Mouse (Mus musculus): ENCODE results near the gene Dynlrb2.

Gene Dynlrb2

DNA sequence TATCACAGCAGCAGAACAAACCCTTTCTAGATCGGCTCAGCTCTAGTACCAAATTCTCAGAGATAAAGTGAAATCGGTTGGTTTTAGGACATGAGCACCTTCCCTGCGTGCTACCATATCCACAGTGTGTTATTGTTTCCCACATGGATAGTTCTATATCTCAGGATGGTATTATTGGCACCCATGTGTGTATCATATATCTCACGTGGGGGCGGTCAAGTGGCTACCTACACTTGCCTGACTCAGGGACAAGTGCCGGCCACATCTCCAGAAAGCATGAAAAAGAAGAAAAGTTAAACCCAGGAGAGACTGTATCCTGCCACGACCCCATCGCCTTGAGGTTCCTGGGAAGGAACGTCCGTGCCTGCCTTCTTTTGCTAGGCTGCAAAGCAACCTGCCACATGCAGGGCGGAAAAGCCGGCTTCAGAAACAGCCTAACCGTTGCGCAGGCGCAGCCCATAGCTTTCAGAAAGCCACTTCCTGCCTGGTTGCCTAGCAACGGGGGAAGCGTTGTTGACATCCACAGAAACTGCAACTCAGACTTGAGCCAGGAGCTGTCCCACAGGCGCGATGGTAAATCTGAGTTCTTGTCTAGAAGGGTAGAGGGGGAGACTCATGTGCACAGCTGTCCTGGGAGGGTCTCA, at the start of gene Dynlrb2:
Dynlrb2 (plus strand) TSS at position 498 of the 644 bp plus-strand sequence.
- DNase-seq = peak; percentile 96

DNA sequence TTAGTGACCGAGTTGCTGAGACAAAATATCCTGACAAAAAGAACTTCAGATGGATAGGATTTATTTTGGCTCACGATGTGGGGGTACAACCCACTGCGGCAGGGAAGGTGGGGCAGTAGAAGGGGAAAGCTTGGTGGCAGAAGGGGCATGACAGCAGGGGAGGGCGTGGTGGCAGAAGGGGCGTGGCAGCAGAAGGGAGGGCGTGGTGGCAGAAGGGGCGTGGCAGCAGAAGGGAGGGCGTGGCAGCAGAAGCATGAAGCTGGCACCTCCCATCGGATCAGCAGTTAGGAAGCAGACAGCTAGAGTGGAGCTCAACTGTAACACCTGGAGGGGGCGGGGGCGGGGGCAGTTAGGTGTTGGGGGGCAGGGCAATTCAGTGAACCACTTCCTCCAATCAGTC, 46.2 kb upstream of the Dynlrb2 start:
- no peak for DNase-seq

DNA sequence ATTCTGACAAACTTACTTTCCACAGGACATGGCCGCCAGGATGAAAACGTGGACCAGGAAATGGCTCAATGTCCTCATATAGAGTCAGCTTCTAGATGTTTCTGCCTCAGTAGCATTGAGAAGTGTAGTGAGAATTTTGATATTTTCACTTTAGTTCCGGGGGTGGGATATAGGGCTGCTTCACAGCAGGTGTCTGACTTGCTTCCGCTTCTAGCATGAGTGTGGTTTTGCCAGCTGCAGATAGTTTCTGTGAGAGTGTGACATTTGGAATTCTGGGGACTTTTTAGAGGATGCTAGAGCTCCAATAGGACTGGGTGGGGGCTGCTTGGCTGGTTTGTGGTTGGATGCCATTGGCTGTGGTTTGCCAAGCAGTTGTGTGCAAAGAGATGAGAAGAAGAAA, 43.3 kb upstream of the Dynlrb2 start:
- no peak for DNase-seq

DNA sequence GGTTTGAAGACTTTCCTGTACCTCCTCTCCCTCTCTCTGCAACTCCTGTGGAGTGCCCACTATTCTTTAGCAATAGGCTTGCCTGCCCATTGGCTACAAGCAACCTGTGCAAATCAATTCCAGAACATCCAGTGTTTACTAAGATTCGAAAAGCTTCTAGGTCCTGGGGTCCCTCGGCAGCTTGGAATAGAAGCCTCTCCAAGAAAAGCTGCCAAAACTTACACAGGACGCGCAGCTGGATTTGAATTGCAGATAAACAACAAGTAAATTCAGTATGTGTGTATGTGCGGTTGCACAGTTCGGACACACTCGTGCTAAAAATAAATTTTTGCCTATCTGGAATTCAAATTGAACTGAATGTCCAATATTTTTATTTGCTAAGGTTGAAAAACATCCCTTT, 38.2 kb upstream of the Dynlrb2 start:
- DNase-seq = no peak

DNA sequence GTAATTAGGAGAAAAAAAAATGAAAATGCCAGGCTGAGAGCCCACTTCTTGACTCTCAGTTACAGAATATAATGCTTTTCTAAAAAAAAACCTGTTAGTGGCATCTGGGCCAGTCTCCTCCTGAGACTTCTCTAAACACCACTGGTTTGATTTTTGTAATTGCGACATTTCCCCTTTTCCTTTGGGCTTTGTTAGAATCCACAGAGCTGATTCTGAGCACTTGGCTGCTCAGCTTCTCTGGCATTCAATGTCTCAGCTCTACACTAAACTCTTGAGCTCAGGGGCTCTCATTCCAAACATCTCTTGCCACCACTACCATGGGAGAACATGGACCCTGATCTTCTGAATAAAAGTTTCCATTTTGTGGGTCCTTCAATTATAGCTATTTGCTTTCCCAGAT, 37.7 kb upstream of the Dynlrb2 start:
- DNase-seq = no peak

DNA sequence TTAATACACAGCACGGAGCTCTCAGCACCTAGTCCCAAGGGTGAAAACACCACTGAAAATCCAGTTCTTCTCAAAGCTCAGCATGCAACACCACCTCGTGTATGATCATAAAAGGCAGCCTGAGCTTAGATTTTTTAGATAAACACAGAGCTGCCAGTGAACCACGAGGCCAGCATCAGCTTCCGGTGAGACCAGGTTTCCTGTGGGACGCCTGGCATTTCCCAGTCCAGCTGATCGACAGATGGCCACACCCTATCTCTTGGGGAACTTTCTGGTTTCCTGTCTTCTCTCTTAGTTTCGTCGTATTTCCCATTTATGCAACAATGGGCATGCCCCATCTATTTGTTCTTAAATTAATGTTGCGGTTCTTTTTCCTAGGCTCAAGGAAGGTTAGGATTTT, 26.8 kb upstream of the Dynlrb2 start:
- no peak for DNase-seq

DNA sequence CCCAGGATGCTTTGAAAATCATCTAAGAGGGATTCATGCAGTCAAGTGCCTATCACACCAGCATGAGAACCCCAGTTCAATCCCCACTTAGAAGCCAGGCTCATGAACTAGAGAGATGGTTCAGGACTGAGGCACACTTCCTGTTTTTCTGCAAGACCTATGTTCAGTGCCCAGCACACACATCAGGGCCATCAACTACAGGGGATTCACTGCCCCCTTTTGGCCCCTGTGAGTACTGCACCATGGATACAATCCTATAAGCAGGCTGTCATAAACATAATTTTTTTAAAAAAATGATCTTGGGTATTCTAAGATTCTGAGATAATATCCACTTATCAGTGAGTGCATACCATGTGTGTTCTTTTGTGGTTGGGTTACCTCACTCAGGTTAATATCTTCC, 26.1 kb upstream of the Dynlrb2 start:
- DNase-seq = no peak

DNA sequence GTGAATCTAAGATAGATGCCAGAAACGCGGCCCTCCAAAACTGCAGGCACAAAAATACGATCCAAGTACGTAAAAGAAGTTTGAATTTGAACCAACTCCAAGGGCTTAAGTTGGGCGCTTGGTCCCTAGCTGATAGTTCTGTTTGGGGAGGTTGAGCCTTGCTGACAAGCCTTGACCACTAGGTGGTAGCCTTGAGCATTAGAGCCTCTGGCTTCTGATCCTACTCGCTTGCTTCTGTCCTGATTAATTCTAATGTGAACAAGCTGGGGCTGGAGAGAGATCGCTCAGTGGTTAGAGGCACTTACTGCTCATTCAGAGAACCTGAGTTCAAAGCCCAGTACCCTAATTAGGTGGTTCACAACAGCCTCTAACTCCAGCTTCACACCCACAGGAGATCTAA, 23.9 kb upstream of the Dynlrb2 start:
- peak; percentile 50 for DNase-seq

DNA sequence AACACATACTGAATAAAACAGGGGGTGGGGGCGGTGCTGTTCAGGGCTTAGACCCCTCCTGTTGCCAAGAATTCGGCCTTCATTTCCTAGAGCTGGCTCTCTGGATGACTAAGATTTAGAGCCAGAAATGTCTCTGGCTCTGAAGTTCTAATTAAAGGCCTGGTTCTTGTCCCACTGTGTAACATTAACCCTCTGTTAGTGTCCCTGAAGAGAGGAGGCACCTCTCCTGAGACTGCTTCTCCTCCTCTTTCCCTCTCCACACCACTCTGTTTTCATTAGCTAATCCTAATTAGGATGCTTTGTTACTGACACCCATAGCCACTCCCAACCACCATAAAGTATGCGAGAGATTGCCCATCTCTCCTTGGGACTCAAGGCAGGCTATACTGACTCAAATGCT, 22.0 kb upstream of the Dynlrb2 start:
- DNase-seq = no peak

DNA sequence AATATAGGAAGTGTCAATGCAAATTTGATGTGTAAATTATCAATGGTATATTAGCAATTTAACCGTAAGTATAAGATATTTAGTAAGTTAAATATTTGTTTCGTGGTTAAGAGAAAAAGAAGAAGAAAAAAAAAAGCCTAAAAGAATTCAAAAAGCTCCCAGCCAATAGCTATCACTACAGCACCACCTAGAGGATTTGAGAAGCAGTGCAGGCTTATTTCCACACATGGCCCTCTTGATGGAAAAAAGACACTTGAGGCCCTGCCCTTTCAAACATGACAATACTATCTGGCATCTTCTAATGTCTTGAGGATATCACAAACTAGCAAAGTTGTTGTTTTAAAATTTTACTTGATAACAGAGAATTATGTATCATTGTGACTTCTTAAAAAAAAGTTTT, 20.7 kb upstream of the Dynlrb2 start:
- DNase-seq = no peak

DNA sequence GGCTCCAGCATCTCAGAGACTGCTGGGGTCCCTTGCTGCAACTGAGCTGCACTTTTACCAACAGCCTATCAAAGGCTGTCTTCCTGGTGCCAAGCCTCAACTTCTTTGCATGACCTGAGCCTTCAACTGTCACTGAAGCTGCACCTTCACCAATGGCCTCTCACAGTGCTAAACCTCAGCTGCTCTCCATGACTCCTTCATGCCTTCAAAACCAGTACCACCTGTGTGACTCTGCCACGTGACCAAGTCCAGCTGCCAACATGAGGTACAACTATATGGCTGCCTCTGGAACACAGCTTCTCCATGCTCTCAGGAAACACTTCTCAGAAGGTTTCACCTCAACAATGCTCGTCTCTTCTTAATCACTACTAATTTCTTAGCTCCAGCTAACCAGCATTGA, 16.2 kb upstream of the Dynlrb2 start:
- no peak for DNase-seq

DNA sequence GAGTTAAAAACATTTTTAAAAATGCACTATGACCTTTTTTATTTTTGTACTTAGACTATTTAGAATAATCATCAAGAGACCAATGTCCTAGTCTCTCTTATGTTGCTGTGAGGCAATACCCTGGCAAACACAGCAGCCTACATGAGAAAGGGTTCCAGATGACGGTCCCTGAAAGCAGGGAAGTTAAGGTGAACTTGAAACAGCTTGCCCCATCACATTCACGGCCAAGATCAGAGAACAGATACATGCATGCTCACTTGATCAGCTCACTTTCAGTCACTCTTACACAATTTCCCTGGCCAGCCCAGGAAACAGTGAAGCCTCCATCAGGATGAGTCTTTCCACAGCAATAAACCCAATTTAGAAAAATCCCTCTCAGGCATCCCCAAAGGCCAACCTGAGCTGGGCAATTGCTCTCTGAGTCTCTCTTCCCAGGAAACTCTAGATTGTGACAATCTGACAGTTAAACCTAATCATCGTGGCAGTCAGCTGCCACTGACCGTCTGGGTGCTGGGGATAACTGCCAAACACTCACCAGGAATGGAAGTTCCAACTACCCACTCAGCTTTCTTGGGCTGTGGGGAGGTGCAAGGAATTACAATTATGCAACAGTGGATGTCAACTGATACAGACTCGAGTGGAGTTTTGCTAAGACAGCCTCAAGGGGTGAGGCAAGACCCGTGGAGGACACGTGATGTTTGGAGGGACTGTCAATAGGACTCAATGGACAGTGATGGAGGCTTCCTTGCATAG, 4.5 kb upstream of the Dynlrb2 start:
- peak; percentile 55 for DNase-seq

DNA sequence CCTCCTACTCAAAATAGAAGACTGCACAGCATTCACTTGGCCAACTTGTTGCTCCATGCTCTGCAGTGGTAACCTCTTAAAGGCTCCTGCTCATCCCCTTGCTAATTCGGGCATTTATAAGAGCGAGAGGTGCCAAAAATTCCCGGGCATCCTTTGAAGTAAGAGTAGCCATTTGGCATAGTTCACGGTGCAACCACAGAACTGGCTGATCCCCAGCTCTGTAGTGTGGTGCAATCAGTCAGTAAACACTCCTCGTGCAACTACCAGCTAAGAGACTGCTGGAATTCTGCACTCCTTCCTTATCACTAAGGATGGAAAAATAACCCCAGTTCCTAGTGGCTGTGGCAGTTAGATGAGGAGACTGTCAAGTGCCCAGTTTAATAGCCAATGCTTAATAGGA, 3.9 kb downstream of the Dynlrb2 start:
- no peak for DNase-seq

DNA sequence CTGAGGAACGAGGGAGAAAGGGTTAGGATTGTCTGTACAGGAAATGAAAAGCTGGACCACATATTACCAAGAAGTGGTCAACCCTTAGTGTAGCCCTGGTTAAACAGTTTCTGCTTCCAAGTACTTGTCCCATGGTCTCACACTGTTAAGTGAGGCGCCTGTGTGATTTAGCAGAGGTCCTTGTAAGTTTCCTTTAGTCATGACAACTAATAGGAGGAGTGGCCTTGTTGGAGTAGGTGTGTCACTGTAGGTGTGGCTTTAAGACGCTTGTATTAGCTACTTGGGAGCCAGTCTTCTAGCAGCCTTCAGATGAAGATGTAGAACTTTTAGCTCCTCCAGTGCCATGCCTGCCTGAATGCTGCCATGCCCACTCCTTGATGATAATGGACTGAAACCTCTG, 4.5 kb downstream of the Dynlrb2 start:
- DNase-seq = no peak

DNA sequence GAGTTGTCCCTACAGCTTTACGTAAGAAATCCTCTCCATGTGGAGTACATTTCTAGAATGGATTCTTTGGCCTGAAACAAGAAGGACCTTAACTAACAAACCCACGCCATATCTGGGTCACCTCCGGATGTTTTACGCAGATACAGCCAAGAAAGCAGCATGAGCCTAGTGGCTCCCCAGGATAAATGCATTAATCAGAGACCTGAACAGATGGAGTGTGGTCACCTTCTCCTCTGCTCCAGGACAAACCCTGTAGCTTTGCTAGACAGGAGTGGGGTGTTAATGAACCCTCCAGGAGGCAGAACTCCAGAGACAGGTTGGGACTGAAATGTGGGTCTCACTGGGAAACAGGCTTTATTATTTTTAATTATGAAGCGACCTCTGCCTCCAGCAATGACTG, 14.9 kb downstream of the Dynlrb2 start:
- no peak for DNase-seq

DNA sequence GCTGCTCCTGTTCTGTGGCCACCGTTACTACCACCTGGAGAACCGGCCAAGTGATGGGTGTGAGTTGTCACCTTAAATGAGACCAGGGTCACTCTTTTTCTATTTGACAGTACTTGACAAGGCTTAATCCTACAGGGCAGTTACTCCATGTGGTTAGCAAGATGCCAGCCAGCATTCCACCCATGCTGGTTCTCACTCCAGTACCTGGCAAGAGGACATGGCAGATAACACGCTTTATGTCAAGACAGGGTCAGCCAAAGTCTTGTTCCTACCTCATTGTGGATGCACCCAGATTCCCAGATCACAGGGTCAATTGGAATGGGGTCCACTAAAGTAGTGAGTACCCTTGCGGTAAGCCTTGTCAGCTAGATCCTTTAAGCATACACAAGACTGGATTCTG, 16.4 kb downstream of the Dynlrb2 start:
- no peak for DNase-seq

DNA sequence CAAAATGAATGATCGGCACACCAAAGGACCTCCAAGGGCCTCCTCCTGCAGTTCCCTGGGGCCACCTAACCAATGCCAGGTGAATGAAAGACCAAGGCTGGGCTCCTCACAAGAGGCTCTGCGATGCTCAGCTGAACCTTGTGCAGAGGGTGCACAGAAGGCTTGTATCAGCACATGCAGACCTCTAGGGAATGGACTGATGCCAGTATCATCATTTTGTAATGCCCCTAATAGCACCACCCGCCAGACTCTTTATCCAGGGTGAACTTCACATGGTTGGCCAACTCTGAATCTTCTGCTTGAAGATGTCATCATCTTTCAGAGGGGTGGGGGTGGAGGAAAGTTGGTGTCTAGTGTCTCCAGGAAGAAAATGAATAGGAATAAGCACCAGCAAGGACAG, 16.9 kb downstream of the Dynlrb2 start:
- no peak for DNase-seq

DNA sequence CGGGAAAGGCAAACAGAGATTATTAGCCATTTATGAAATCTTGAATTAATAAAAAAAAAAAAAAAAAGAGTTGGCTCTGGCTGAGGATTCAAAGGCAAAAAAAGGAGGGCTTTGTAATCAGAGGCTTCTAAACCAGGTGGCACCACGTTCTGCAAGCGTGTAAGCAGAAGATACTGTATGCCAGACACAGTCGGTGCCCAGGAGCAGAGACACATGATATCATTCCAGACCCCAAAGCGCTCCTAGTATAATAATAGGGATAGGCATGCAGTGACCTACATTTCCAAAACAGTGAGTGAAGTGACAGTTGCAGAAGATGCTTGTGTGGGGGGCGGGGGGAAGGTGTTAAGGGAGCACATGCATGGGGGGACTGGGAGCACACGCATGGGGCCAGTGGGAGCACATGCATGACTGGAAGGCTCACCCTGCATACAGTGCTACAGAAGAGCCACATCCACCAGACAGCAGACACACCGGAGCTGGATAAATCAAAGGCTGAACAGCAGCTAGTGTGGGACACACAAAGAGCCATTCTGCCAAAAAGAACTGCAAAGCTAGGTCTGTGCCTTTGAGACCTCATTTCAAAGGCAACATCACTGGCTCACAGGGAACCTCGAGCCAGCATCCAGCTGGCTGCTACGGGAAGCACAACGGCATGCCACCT, 17.5 kb downstream of the Dynlrb2 start:
- no peak for DNase-seq

DNA sequence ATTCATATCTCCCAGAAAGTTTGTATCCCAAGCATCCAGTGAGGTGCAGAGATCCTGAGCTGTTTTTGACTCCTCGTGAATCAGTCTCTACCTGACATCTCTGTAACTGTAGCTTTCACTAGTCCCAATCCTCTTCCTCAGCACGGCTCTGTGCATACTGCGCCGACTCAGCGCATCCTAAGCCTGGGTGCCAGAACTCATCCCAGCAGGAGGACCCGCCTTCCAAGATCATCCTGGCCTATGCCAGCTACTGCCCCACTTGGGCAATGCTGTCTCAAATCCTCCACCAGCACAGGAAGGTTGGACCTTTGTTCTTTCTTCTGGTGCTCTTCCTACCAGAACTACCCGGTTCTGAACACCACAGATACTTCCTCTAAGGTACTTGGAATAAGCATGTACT, 20.1 kb downstream of the Dynlrb2 start:
- DNase-seq = no peak

DNA sequence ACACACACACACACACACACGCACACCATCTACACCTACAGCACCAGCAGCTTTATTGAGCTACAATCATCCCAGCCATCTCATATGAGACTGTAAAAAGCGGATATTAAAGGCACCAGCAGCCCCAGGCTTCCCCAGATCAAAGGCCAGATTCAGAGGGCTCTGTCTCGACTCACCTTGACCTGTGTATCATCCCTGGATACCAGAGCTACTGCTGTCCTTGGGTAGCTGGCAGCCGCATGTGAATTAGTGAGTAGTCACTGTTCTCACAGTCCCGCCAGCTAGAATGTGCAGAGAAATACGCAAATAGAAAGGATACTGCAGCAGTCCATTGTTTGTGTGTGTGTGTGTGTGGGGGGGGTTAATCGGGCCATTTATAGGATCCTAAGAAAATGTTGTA, 24.0 kb downstream of the Dynlrb2 start:
- no peak for DNase-seq

DNA sequence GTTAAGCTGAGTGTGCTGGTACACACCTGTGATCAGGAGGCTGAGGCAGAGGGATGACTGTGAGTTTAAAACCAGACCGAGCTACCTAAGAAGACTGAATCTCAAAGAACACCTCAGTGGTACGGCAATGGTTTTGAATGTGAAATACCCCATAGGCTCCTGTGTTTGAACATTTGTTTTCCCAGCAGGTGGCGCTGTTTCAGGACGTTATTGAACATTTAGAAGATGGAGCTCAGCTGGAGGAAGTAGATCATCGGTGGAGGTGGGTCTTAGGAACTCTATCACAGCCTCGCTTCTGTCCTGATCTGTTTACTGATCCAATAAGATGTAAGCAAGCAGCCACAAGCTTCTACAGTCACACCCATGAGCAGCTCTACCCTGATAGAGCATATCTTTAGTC, 28.3 kb downstream of the Dynlrb2 start:
- DNase-seq = no peak

DNA sequence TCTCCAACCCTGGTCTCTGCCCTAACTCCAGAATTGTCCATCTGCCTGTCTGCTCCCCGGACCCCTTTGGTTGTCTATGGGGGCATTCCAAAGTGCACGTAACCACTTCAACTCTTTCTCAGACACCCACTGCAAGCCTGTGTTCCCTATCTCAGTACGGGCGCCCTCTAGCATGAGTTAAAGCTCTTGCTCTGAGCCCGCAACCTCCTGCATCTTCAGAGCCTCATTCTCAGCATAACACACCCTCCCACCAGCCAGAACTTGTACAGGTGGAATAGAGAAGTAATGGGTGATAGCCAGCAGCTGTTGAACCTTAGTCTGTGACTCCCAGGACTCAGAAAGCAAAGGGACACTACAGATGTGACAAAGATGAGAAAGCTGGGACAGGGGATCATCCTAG, 32.0 kb downstream of the Dynlrb2 start:
- no peak for DNase-seq

DNA sequence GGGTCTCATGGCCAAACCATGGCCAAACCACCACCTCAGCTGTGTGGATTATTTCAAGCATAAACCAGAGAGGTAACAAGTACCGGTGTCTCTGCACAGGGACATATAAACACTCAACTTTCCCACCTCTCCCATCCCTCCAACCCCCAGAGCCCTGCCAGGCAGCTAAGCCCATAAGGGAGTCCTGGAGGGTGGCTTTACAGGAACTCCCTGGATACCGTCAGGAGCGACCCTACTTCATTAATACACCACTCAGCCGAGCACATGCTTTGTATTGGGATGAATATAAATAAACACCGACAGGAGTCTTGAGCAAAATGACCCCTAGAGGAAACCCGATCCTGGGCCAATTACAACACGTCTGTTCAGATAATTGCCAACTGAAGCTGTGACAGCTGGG, 34.0 kb downstream of the Dynlrb2 start:
- DNase-seq = no peak

DNA sequence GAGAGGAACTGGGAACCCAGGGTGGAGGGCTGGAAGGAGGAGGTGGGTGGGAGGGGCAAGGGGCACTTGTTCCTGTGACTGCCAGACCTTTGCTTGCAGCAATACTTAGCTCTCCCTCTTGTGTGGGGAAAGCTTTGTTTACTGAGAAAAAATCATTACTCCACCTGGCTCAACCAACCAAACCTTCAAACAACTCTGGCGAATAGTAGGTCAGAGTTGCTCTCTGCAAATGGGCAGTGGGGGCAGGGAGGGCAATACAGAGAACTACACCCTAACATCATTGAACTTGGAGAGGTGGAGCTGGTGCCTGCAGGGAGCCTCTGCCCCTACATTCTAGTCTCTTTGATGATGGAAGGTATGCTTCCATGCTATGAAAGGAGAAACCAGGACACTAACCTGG, 35.4 kb downstream of the Dynlrb2 start:
- DNase-seq = no peak
